Mouse (Mus musculus) MEL (cell line): Measurements from ENCODE around the gene Padi2.
A peak's percentile ranks its signal among the peaks of the same experiment; 100 is the strongest.

ENCODE experiments used
- CTCF ChIP-seq, 3 experiments: IDR thresholded peaks in 2 of 3; conservative IDR thresholded peaks in 1 of 3; 2 replicates each; pipeline ENCODE4 v1.5.1; 2011 to 2012; ENCODE audit warnings: low read length in 3 of 3, low read depth in 2 of 3, mild to moderate bottlenecking in 2 of 3, improper control_type of control experiment in 1 of 3, inconsistent platforms in 1 of 3, mixed read lengths in 1 of 3, moderate library complexity in 1 of 3; ENCODE audit not compliant: control insufficient read depth in 1 of 3, insufficient read depth in 1 of 3, poor library complexity in 1 of 3, severe bottlenecking in 1 of 3
- EP300 ChIP-seq, 2 experiments: IDR thresholded peaks; 2 replicates each; pipeline ENCODE4 v1.6.1; 2011; ENCODE audit warnings: improper control_type of control experiment in 2 of 2, low read length in 2 of 2, low read depth in 1 of 2, mild to moderate bottlenecking in 1 of 2
- MAFK ChIP-seq: IDR thresholded peaks from 2 replicates; pipeline ENCODE4 v1.6.1; 2011; ENCODE audit warnings: low read depth, mild to moderate bottlenecking, low read length, improper control_type of control experiment, borderline replicate concordance
- POLR2A ChIP-seq, 2 experiments: IDR thresholded peaks; 2 replicates each; pipeline ENCODE4 v1.6.1; 2011 to 2012; ENCODE audit warnings: low read length in 2 of 2, mild to moderate bottlenecking in 2 of 2, control low read depth in 1 of 2, improper control_type of control experiment in 1 of 2, low read depth in 1 of 2, moderate library complexity in 1 of 2; ENCODE audit not compliant: control insufficient read depth in 1 of 2, insufficient read depth in 1 of 2, poor library complexity in 1 of 2
- TAL1 ChIP-seq: IDR thresholded peaks from 2 replicates; pipeline ENCODE4 v1.6.1; 2012; ENCODE audit warnings: mild to moderate bottlenecking, inconsistent platforms, low read length, moderate library complexity, mixed read lengths
- TBP ChIP-seq: IDR thresholded peaks from 2 replicates; pipeline ENCODE4 v1.8.0; 2011; ENCODE audit warnings: low read depth, low read length, improper control_type of control experiment
- ZMIZ1 ChIP-seq: IDR thresholded peaks from 2 replicates; pipeline ENCODE4 v1.6.1; 2012; ENCODE audit warnings: low read depth, mild to moderate bottlenecking, inconsistent platforms, low read length, improper control_type of control experiment, moderate library complexity

GRCm38 (mm10) chr4:140961467-140962206 lies 55.5 kb downstream of the Padi2 start:
- no peak for TF ChIP-seq POLR2A (IDR thresholded peaks at IDR 0.05; ENCODE audit: control insufficient read depth in 1 of 2, insufficient read depth in 1 of 2, low read depth in 1 of 2, low read length in 2 of 2, poor library complexity in 1 of 2)
- 0 out of 2 replicates have a peak, but pooled peaks have one; percentile 2 for TF ChIP-seq ZMIZ1
- no peak for TF ChIP-seq EP300 (IDR thresholded peaks at IDR 0.05; ENCODE audit: low read depth in 1 of 2, low read length in 2 of 2)
- TF ChIP-seq TAL1 = no peak
- TF ChIP-seq CTCF (IDR thresholded peaks at IDR 0.05 in 2 of 3, conservative IDR thresholded peaks at IDR 0.05 in 1 of 3; ENCODE audit: control insufficient read depth in 1 of 3, insufficient read depth in 1 of 3, low read depth in 2 of 3, low read length in 3 of 3, poor library complexity in 1 of 3, severe bottlenecking in 1 of 3) = no peak
- no peak for TF ChIP-seq TBP
- TF ChIP-seq MAFK = no peak
